Mouse (Mus musculus): ENCODE data around the gene Nfkbib.

GRCm38 (mm10) chr7:28802846-28803588, 35.7 kb upstream of the Nfkbib start:
- TF ChIP-seq CTCF (IDR thresholded peaks at IDR 0.05; ENCODE audit: extremely low read depth, insufficient read length, insufficient replicate concordance, low read depth, low read length) (no peak), POLR2A (IDR thresholded peaks at IDR 0.05; ENCODE audit: low read depth, low read length) (no peak)

Data from small intestine, adult 2 months (tissue).